ENCODE assay signal across 8 mouse cellular contexts in genomic region chr4:130389496-130389895, GRCm38 (mm10). TPM values are rescaled to one million over a fixed set of nuclear protein-coding genes. Genes with fewer than 3 reads are reported as not detected.
DNase-seq lines count a peak whose midpoint lies in the region; ATAC-seq and TF ChIP-seq lines count a peak whose summit lies in the region.

No protein-coding gene starts in this region.

- H3ac ChIP-seq in C2C12 (ENCODE audit: control insufficient read depth, insufficient read length, low read depth): no peak overlapping the region

- no peaks in the 10 kb centered on the region for H3K27me3 ChIP-seq in C2C12 (ENCODE audit: control insufficient read depth, insufficient read depth, insufficient read length)
- H3K27me3 ChIP-seq in neural tube, embryonic 15.5 days (replicated peaks): no peaks in the 10 kb centered on the region

- no peak overlapping the region for H3K4me2 ChIP-seq in neural tube, embryonic 15.5 days

- no peak overlapping the region for H3K9ac ChIP-seq in neural tube, embryonic 15.5 days (replicated peaks)

- WGBS in neural tube, embryonic 15.5 days: 62% methylated on average over 6 of the region's 6 CpGs

- peaks cover 68% of the 10 kb centered on the region for H3K36me3 ChIP-seq in C2C12 (ENCODE audit: control insufficient read depth, insufficient read depth)
- peaks cover 47% of the 10 kb centered on the region for H3K36me3 ChIP-seq in neural tube, embryonic 15.5 days

- TF ChIP-seq CTCF in C2C12 (IDR thresholded peaks at IDR 0.05; ENCODE audit: control insufficient read depth, insufficient read depth, insufficient read length): no peak

- H3K79me2 ChIP-seq in C2C12 (ENCODE audit: control insufficient read depth, insufficient read depth): no peaks in the 10 kb centered on the region

- H3K4me3 ChIP-seq in C2C12 (ENCODE audit: insufficient read depth, poor library complexity, severe bottlenecking): no peak overlapping the region
- H3K4me3 ChIP-seq in neural tube, embryonic 15.5 days (replicated peaks): no peak overlapping the region

- no peak overlapping the region for H3K27ac ChIP-seq in neural tube, embryonic 15.5 days (replicated peaks)

- DNase-seq in cerebellum, adult 11-12 months: peak; percentile 52
- no peak for DNase-seq in cerebellum, postnatal 36 days
- peak; percentile 82 for DNase-seq in gastrocnemius, postnatal 25 days
- peak; percentile 16 to 53 for DNase-seq in layer of hippocampus, postnatal 10 days (ENCODE audit: low spot score in 2 of 2)
- peak; percentile 91 for DNase-seq in skeletal muscle tissue, adult 2 months (ENCODE audit: low read depth, low spot score)
- DNase-seq in T-cell, adult 2 months (ENCODE audit: low spot score): no peak

- no peaks in the 10 kb centered on the region for H3K79me3 ChIP-seq in C2C12 (ENCODE audit: low read depth)

- H3K9me3 ChIP-seq in neural tube, embryonic 15.5 days (replicated peaks): no peaks in the 10 kb centered on the region

- peaks cover 22% of the 10 kb centered on the region for H3K4me1 ChIP-seq in neural tube, embryonic 15.5 days

- no peak for ATAC-seq in neural tube, embryonic 15.5 days (ENCODE audit: low FRiP score)

TF ChIP-seq in C2C12, 6 proteins besides CTCF, POLR2A, EP300 and RAD21:
- peak; percentile 75 for TF ChIP-seq MYOD1 (IDR thresholded peaks at IDR 0.05; ENCODE audit: control insufficient read depth, insufficient read length, low read depth)
- TF ChIP-seq MYOG (IDR thresholded peaks at IDR 0.05; ENCODE audit: control insufficient read depth, extremely low read depth, insufficient read length): no peak
- TF ChIP-seq MAX (IDR thresholded peaks at IDR 0.05): no peak
- TF ChIP-seq FOSL1 (IDR thresholded peaks at IDR 0.05; ENCODE audit: insufficient read depth, low read length, poor library complexity, severe bottlenecking): no peak
- TF ChIP-seq CEBPB (IDR thresholded peaks at IDR 0.05; ENCODE audit: low read depth): no peak
- TF ChIP-seq USF1 (IDR thresholded peaks at IDR 0.05; ENCODE audit: low read depth): no peak
TF ChIP-seq in C2C12: peak in this region for 1.

RNA-seq across cellular contexts. Expression of gene Snrnp40, which starts 29.6 kb away (rescaled TPM):
- 90.6 TPM for polyA plus RNA-seq in C2C12 (2012; fragmentation: generic; extraction: Trizol)
- 10 to 100 TPM; 10.9 to 11.2 TPM for total RNA-seq in gastrocnemius, postnatal 25 days (2021)
- 10 to 100 TPM; 30.5 to 37.9 TPM for total RNA-seq in layer of hippocampus, postnatal 10 days (2021)
- 91.8 and 104 TPM in 2 replicates for polyA plus RNA-seq in neural tube, embryonic 15.5 days (2015; fragmentation: Nextera tagmentation; extraction: Ambion mirVana)

RNA-seq across cellular contexts. Expression of gene Zcchc17, which starts 29.8 kb away (rescaled TPM):
- 34.5 TPM for polyA plus RNA-seq in C2C12 (2012; fragmentation: generic; extraction: Trizol)
- total RNA-seq in gastrocnemius, postnatal 25 days (2021): 10 to 100 TPM; 36.1 to 37.7 TPM
- total RNA-seq in layer of hippocampus, postnatal 10 days (2021): 10 to 100 TPM; 54.9 to 57.8 TPM
- polyA plus RNA-seq in neural tube, embryonic 15.5 days (2015; fragmentation: Nextera tagmentation; extraction: Ambion mirVana): 93.9 and 95.3 TPM in 2 replicates

Comparison
In these comparisons a context has a peak if more than half of its experiments do, and no peak if none do; other contexts are left out.
1. DNase-seq: peak in cerebellum, adult 11-12 months (single experiment), gastrocnemius, postnatal 25 days (single experiment), layer of hippocampus, postnatal 10 days (2 of 2) and skeletal muscle tissue, adult 2 months (single experiment); none in cerebellum, postnatal 36 days (0 of 2) and T-cell, adult 2 months (single experiment).